Mouse (Mus musculus): Measurements from ENCODE around the gene Kbtbd7.

DNA sequence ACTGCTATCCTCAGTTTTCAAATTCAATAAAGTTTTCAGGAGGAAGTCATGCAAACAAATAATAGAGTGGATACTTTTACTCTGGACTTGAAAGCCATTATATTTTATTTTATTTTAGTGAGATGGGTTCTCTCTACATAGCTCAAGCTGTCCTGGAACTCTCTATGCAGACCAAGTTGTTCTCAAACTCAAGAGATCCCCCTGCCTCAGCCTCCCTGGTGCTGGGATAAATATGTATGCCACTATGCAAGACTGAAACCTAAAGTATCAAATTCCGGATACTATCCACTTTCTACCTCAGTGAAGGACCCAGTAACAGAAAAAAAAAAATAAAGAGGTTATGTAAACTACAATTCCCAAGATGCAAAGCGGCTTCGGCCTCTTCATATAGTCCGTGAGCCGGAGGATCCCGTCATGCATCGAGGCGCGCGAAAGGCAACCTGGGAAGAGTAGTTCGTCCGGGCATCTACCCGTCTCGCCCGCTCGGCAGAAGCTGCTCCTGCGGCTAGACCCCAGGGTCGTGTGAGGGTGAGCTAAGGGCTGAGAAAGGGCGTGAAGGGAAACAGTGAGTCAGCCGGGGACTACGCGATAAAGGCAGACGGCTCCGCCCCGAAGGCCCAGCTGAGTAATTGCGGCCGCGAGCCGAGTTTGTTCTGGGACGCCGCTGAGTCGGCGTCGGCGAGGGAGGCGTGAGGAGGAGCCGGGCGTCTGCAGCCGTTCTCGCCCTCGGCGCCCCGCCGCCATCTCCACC, at the start of gene Kbtbd7:
- TF ChIP-seq CTCF (IDR thresholded peaks at IDR 0.05): no peak
- peak; percentile 88 for TF ChIP-seq POLR2A (IDR thresholded peaks at IDR 0.05; ENCODE audit: insufficient read depth, low read depth, low read length)

All from heart, adult 2 months (tissue).